Mouse (Mus musculus) bone marrow, adult 2 months (tissue): ENCODE measurements at regions not wholly inside any gene's neighbourhood (a gene's known extent, or its start where the extent isn't known, plus 50 kb on each side); places are given as distances from the start of the nearest gene placed in this dataset.
A peak's percentile ranks its signal among the peaks of the same experiment; 100 is the strongest.

Source experiments
- H3K27ac ChIP-seq: fragments of 200-500 bp; 2 replicates; pipeline ENCODE4 v1.5.1; 2012; ENCODE audit warnings: low read depth, mild to moderate bottlenecking, control low read depth, inconsistent platforms, low read length; ENCODE audit not compliant: control insufficient read depth, poor library complexity, insufficient read depth
- H3K4me1 ChIP-seq: fragments of 200-500 bp; 2 replicates; pipeline ENCODE4 v1.6.1; 2011; ENCODE audit warnings: low read length; ENCODE audit not compliant: control insufficient read depth, insufficient read depth
- H3K4me3 ChIP-seq: fragments of 200-500 bp; replicated peaks from 2 replicates; pipeline ENCODE3; 2011; ENCODE audit warnings: mild to moderate bottlenecking, low read depth, low read length, control low read depth; ENCODE audit not compliant: control insufficient read depth
- CTCF ChIP-seq: fragments of 200-500 bp; IDR thresholded peaks from 2 replicates; pipeline ENCODE4 v1.5.1; 2011; ENCODE audit warnings: low read length, control low read depth; ENCODE audit not compliant: control insufficient read depth, insufficient read depth
- POLR2A ChIP-seq: fragments of 200-500 bp; IDR thresholded peaks from 2 replicates; pipeline ENCODE4 v1.6.1; 2011; ENCODE audit warnings: low read depth, mild to moderate bottlenecking, control low read depth, low read length, borderline replicate concordance; ENCODE audit not compliant: control insufficient read depth
- WGBS: fragments of 180-500 bp; shearing (Covaris S2); methylation state at CpG from one replicate; pipeline ENCODE4 v1.1.7; 2018; 5-methylcytosine and 5-hydroxymethylcytosine counted together

GRCm38 (mm10) chr3:35099226-35099625 lies 449.0 kb downstream of the Sox2 start:
- Histone ChIP-seq H3K4me1 (no peaks in the 10 kb centered on the region), H3K4me3 (no peak overlapping the region), H3K27ac (no peak overlapping the region)
- 59% methylated on average over 3 of the region's 3 CpGs for WGBS
- TF ChIP-seq POLR2A, result no peak
- no peak for TF ChIP-seq CTCF

- TF ChIP-seq POLR2A, result no peak
- no peak for TF ChIP-seq CTCF
- no peaks in the 10 kb centered on the region for H3K4me1 ChIP-seq
- no peak overlapping the region for H3K27ac ChIP-seq
- H3K4me3 ChIP-seq, result no peak overlapping the region
- WGBS, result 81% methylated on average over 10 of the region's 10 CpGs
Observed at GRCm38 (mm10) chr3:35099876-35100420, 449.7 kb downstream of the Sox2 start.

GRCm38 (mm10) chr3:35101286-35101685 lies 451.1 kb downstream of the Sox2 start:
- 73% methylated on average over 8 of the region's 8 CpGs for WGBS
- H3K4me1 ChIP-seq, result no peaks in the 10 kb centered on the region
- TF ChIP-seq POLR2A (no peak), CTCF (no peak)
- H3K4me3 ChIP-seq, result no peak overlapping the region
- no peak overlapping the region for H3K27ac ChIP-seq

GRCm38 (mm10) chr3:35101951-35102350 lies 451.7 kb downstream of the Sox2 start:
- H3K4me3 ChIP-seq, result no peak overlapping the region
- WGBS, result 68% methylated on average over 5 of the region's 5 CpGs
- TF ChIP-seq CTCF, result no peak
- no peak for TF ChIP-seq POLR2A
- H3K4me1 ChIP-seq, result no peaks in the 10 kb centered on the region
- H3K27ac ChIP-seq, result no peak overlapping the region

- no peak for TF ChIP-seq POLR2A
- TF ChIP-seq CTCF, result peak; percentile 35; the same call in 1 of the 2 replicates
- no peak overlapping the region for H3K27ac ChIP-seq
- H3K4me1 ChIP-seq, result no peaks in the 10 kb centered on the region
- WGBS, result 54% methylated on average over 13 of the region's 13 CpGs
- H3K4me3 ChIP-seq, result no peak overlapping the region
Observed at GRCm38 (mm10) chr3:35102715-35103591, 452.7 kb downstream of the Sox2 start.

GRCm38 (mm10) chr3:35104884-35105283 lies 454.7 kb downstream of the Sox2 start:
- no peaks in the 10 kb centered on the region for H3K4me1 ChIP-seq
- H3K27ac ChIP-seq, result no peak overlapping the region
- TF ChIP-seq CTCF, result no peak
- TF ChIP-seq POLR2A, result no peak
- H3K4me3 ChIP-seq, result no peak overlapping the region
- 83% methylated on average over 11 of the region's 11 CpGs for WGBS

GRCm38 (mm10) chr3:35106097-35106496 lies 455.9 kb downstream of the Sox2 start:
- TF ChIP-seq POLR2A, result no peak
- no peak for TF ChIP-seq CTCF
- whole genome bisulfite sequencing, result 90% methylated on average over 7 of the region's 7 CpGs
- Histone ChIP-seq H3K4me3 (no peak overlapping the region), H3K4me1 (no peaks in the 10 kb centered on the region), H3K27ac (no peak overlapping the region)

- Histone ChIP-seq H3K4me1 (no peaks in the 10 kb centered on the region), H3K4me3 (no peak overlapping the region), H3K27ac (no peak overlapping the region)
- no peak for TF ChIP-seq CTCF
- no peak for TF ChIP-seq POLR2A
- 80% methylated on average over 3 of the region's 3 CpGs for WGBS
Observed at GRCm38 (mm10) chr3:35133477-35133876, 483.3 kb downstream of the Sox2 start.
